Mouse (Mus musculus) heart, adult 11 months (tissue): ENCODE data around the gene Elp1.

ENCODE experiments used
- DNase-seq: peaks from one replicate; pipeline ENCODE4 v3.0.0; 2022

The Elp1 gene

DNA sequence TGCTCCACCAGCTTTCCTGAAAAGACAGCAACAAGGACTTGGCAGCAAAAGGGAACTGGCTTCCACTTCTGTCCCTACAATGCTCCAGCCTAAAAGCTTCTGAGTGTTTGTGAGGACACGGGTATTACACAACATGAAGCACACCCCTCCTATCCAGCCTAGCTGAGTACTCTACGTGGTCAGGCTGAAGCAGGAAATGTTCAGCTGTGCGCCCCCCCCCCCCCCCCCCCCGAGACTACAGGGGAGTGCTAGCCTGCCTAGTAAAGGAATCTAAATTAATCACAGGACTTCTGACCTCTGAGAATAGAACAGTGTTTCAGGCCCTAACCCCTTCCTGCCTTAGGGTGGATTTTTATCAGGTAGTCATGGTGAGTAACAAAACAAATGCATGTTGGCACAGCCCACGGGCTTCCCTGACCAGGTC lies 34.3 kb downstream of the Elp1 start:
- DNase-seq: peak; percentile 96

DNA sequence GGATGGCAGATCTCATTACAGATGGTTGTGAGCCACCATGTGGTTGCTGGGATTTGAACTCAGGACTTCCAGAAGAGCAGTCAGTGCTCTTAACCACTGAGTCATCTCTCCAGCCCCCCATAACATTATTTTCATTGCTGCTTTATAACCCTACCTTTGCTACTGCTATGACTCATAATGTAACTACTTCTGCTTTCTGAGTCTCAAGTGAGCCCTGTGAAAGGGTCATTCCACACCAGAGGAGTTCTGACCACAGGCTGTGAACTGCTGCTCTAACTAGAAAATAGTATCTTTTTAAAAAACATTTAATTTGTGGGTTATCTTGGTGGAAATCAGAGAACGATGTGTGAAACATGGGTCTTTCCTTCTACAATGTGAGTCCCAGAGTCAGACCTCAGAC lies 44.4 kb downstream of the Elp1 start:
- no peak for DNase-seq

DNA sequence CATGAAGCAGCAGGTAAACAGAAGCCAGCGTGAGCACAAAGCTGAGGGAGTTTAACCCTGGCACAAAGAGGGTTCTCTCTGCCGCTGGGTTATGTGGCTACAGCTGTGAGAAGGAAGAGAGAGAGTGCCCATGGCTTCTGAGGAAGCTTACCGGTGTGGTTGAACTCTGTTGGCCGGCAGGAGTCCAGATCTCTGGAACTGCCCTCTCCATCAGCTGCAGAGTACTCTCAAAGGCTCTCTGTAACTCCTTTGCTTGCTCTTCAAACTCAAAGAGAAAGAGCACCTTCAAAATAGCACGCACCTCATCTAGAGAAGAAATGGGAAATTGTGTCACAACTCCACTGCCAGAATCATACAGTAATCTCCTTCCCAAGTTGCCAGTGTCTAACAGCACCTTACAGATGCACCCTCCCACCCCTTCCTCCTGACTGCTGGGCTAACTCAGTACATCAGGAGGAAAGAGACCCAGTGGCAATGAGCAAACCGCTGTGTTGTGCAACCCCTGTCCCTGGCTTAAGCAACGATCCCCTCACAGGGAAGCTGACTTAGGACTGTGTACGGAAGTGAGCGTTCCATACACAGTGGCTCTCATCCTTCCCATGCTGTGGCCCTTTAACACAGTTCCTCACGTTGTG lies 45.0 kb downstream of the Elp1 start:
- DNase-seq: peak; percentile 91

DNA sequence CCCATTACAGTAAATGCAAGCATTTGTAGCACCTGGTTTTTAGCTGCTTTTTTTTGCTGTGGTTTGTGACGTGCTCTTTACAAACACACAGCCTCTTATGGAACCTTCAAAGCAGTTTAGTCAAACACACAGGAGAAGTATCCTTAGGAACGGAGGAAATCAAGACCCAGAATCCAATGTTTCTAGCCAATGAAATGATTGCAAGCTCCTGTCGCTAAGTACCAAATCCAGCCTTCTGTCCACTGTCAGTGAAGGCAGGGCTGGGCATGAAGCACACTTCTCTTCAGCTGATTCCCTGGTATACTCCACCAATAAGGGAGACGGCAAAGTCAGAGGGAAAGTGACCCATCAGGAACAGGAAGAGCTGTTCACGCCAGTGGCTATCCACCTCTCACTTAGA lies 46.1 kb downstream of the Elp1 start:
- DNase-seq: peak; percentile 13

DNA sequence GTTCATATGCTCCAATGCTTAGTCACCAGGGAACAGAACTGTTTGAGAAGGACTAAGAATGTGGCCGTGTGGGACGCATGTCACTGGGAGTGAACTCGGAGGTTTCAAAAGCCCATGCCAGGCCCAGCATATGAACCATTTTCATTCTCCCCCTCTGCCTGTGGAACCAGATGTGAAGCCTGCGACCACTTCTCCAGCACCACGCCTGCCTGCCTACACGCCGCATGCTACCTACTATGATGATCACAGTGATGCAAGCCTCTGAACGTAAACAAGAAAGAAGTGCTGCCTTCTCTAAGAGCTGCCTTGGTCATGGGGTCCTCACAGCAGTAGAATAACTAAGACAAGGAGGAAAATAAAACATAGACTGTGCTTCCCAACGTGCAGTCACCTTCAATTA lies 54.7 kb downstream of the Elp1 start:
- peak; percentile 61 for DNase-seq

DNA sequence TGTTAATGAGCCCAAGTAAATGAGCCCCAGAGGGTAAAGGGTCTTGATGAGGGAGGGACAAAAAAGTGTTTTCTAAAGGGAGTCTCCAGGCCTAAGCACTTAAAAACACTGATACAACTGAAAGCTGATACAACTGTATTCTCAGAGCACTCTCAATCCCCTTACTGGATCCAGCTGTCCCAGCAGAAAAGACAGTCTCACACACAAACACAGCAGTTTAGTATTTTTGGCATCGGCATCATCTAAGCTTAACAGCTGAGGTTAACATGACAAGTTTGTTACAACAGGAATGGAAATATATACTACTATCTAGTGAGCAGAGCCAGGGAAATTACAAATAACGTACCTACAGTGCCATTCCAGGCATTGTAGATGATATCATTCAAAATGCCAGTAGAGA lies 55.8 kb downstream of the Elp1 start:
- peak; percentile 40 for DNase-seq

DNA sequence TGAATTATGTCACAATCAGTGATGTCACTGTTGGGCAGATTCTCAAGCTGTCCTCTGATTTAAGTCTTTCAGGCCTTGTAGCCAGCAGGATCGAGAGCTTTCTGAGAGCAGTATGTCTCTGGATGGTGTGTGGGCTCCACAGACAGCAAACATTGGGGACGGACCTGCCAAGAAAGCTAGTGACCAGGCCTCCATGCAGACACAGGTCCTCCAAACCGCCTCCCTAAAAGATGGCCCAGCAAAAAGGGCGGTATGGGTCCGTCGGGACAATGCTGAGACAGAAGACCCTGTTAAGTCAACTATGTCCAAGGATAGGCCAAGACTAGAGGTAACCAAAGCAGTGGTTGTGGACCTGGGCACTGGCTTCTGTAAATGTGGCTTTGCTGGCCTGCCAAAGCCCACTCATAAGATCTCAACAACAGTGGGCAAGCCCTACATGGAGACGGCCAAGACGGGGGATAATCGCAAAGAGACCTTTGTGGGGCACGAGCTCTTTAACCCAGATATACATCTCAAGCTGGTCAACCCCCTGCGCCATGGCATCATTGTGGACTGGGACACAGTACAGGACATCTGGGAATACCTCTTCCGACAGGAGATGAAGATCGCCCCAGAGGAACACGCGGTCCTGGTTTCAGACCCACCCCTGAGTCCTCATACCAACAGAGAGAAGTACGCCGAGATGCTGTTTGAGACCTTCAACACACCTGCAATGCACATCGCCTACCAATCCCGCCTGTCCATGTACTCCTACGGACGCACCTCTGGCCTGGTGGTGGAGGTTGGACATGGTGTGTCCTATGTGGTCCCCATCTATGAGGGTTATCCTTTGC lies 58.6 kb downstream of the Elp1 start, which contains the start of gene Actl7a:
Gene Actl7a, plus strand, starts transcription at position 51 of the 833 bp plus-strand sequence.
- DNase-seq: peak; percentile 83

DNA sequence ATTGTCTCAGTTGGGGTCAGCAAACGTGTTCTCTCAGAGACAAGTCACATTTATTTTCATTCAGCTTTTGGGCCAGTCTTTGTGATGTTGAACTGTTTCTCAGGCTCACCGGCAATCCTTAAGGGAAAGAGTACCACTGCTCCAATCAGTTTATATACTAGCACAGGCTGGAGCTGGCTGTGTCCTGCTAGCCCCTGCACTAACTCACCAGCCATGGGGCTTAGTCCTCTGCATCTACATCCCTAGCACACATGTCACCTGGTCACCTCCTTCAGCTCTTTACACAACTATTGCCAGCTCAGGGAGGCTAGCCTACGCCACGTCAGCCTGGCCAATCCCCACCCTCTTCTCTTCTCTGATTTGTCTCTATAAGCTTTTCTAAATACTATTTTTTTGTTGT lies 59.4 kb downstream of the Elp1 start:
- peak; percentile 77 for DNase-seq

DNA sequence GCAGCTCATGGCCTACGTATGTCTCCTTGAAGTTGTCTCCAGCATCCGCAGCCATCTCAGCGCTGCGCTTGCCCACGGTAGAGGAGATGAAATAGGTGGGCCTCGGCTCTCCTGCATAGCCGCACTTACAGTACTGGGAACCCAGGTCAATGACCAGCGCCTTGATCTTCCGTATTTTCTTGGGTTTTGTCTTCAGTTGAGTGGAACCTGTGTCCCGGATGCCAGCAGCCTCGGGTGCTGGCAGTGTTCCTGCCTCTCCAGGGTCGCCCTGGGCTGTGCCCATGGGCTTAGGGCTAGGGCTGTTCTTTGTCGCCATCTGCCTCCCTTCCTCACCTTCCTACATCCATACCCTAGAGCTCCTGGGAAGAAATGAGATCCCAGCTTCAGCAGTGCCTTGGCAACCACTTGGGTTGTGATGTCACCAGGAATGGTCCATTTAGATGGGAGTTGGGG lies 61.1 kb downstream of the Elp1 start, which contains the start of gene Actl7b:
Gene Actl7b, minus strand, starts transcription at position 403 of the 453 bp plus-strand sequence.
- DNase-seq: peak; percentile 77

DNA sequence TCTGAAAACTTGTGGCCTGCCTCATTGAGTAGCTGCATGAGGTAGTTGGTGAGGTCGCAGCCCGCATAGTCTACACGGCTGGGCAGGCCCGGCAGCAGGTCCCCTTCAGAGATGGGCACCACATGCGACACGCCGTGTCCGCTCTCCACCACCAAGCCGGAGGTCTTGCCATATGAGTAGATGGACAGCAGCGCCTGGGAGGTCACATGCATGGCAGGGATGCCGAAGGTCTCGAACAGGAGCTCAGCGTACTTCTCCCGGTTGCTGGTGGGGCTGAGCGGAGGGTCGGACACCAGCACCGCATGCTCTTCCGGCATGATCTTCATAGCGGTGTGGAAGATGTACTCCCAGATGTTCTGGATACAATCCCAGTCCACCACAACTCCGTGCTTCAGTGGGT lies 61.5 kb downstream of the Elp1 start:
- peak; percentile 83 for DNase-seq

DNA sequence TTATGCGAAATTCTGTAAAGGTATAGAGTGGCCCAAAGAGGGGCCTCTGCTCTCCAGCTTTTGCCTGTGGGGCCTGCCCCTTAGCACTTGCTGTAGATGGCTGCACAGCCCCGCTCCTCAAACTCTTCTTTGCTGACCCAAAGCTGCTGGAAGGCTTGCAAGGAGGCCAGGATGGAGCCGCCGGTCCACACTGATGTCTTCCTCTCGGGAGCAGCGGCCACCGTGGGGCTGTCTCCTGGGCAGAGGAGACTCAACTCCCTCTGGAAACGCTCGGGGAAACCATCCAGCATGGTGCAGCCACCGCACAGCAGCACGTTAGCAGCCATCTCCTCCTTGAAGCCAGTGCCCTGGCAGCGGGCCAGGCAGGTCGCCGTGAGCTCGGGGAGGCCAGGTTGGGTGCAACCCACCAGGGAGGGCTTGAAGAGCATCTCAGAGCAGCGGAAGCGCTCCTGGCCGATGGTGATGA lies 62.1 kb downstream of the Elp1 start, which contains the start of gene Gm26657:
Gene Gm26657, plus strand, starts transcription at position 51 of the 466 bp plus-strand sequence.
- peak; percentile 84 for DNase-seq

DNA sequence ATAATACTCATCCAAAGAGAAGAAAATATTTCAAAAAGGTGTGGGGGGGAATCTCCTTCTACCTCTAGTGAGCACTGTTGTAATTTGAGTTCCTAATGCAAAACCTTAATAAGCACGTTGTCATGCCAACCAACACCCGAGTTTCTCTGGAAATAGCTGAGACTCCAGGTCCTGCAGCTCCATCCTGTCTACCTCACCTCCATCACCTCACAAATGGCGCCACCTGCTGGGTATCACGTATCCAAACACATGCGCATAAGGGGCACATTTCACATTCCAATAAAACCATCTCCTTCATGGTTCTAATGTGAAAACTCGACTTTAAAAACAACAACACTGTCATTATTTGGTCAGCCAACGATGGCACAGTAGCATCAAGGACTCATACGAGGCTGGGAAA lies 76.3 kb downstream of the Elp1 start:
- peak; percentile 43 for DNase-seq

DNA sequence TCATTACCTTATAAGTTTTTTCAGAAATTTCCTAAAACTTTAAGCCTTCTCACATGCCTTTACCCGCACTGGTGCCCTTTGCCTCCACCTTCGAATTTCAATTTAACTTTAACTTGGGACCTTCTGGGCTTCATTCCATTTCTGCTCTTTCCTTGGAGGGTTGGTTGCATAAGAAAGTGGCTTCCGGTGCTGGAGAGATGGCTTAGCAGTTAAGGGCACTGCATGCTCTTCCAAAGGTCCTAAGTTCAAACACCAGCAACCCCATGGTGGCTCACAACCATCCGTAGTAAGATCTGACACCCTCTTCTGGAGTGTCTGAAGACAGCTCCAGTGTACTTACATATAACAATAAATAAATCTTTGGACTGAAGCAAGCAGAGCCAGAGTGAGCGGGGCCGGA lies 78.9 kb downstream of the Elp1 start:
- DNase-seq: peak; percentile 72

DNA sequence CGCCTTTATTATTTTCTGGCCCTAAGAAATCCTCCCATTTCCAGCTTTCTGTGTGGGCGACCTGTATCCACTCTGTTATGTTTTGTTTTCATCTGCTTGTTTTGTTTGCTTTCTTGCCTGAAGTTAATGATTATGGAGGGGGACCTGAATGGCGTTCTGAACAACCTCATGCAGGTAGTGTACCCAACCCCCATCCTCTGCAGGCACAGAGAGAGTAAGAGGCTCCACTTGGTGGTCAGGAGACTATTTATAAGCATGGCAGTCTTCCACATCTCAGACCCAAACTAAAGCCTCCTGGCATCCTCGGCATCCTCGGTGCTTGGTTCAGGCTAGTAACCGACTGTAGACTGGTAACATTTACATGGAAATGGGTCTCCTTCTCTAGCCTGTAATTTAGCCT lies 79.8 kb downstream of the Elp1 start:
- peak; percentile 85 for DNase-seq

DNA sequence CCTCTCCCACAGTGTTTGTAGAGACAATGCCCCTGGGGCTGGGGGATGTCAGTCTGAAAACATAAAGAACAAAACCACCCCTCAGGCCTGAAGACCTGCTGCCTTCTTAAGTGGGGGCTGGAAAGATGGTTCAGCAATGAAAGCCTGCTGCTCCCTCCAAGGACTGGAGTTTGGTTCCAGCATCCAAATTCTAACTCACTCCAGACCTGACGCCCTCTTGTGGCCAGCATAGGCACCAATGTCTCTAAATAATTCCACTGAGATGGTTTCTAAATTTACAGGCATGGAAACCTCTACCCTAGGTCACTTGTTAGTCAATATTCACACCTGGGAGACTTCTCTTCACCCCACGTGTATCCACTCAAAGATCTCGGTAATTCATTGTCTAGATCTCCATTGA lies 80.7 kb downstream of the Elp1 start:
- DNase-seq: peak; percentile 66

DNA sequence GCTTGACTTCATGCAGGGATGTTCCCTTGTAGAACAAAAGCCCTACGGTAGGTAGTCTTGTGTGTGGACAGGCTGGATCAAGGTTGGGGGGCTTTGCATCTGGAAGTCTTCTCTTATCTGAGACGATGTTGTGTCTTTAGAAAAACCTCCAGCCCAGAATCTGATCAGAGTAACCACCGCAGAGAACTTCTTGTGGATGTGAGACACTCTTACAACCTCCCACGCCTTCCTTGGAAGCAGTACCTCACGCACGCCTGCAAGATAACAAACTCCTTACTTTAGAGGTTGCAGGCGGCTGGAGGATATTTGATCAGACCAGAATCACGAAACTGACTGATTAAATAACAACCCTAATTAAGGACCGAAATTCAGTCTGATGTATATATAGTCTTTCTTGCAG lies 81.7 kb downstream of the Elp1 start:
- DNase-seq: peak; percentile 72

DNA sequence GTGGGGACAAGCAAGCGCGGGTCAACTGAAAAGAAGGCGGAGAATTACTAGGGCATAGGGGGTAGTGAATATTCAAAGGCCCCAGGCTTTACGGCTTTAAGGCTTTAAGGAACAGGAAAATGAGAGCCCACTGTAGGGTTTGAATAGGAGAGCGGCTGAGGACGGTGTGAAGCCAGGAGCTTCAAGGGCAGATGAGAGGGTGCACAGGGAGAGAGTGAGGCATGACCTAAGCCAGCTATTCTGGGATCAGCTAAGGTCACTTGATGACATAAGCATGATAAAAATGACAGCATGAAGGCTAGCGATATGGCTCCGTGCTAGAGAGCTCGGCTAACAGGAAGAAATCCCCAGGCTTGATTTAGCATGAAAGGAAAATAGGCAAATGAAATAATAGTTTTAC lies 82.7 kb downstream of the Elp1 start:
- DNase-seq: no peak

DNA sequence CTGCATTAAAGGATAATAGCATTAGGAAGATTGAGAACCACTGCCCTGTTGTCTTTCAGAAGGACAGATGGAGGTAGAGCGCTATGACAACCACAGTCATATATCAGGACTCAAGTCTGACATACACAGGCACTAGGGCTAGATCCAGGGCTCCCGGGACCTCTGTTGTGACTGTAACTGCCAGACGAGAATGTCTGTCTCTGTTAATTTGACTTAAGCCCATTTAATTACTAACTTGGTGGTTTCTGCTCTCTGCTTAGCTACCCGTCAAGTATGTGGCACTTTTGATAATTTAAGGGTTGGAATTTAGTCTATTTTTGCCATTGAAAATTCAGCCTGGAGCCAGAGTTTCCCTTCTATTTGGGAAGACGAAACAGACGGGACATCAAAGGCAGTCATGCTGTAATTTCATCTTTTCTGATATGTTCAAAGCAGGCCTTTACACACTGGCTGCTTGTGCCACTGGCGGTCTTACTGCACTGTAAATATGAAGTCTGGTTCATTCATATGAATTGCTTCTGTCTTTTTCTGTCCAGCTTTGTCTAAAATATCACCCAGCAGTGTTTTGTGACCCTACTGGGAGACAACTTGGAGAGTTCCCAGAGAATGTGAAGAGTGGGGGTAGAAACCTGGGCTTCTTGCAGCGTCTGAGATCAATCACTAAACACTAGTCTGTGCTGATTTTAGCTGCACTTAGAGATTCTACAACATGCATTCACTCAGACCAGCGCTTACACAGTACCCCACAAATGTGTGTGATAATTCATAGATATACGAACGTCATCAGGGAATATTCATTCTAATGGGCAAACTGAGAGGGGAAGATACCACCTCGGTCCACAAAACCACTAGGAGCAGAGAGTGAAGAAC lies 83.3 kb downstream of the Elp1 start:
- DNase-seq: no peak

DNA sequence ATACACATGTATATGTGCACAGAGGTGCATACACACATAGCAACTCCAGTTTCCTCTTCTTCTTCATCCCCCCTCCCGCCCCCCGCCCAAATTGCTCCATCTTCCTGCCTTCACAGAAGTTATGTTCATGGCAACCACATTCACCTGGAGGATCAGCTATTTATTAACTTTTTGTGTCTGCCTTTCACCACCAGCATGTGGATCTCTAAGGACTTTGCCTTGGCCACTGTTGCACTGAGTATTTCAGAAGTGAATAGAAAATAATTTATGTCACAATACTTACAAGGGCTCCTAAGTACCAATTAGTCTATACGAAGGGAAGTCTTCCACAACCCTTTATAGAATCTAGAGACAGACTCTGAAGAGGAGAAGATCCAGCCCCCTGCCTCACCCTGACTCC lies 84.2 kb downstream of the Elp1 start:
- DNase-seq: no peak

DNA sequence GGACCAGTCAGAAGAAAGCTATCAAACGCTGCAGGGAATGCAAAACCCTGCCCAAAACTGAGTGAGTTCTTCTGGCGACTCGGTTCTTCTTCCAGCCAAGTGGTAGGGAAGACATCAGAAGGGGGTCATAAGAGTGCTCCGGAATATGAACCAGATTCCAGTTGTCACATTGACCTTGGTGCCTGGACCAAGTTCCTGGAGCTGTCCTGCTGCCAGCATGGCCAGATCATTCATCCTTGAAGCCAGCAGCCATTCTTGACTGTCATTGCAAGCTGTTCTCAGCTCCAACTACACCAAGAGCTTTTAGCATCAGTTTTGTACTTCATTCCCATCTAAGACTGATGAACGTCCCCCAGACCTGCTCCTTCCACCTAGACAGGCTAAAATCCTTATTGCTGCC lies 85.3 kb downstream of the Elp1 start:
- no peak for DNase-seq

DNA sequence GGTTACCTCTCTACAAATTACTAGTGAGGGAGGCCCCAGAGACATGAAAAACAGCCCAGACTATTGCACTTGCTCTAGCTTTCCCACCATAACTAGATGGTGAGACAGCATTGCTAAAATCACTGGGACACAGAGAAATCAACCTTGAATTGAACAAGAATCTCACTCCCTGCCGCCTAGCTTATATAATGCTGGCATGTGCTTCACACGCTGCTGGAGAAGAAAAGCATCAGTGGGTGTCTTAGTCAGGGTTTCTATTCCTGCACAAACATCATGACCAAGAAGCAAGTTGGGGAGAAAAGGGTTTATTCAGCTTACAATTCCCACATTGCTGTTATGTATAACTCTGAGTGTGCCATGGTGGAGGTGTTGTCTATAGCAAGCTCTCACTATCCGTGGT lies 89.0 kb downstream of the Elp1 start:
- DNase-seq: no peak

DNA sequence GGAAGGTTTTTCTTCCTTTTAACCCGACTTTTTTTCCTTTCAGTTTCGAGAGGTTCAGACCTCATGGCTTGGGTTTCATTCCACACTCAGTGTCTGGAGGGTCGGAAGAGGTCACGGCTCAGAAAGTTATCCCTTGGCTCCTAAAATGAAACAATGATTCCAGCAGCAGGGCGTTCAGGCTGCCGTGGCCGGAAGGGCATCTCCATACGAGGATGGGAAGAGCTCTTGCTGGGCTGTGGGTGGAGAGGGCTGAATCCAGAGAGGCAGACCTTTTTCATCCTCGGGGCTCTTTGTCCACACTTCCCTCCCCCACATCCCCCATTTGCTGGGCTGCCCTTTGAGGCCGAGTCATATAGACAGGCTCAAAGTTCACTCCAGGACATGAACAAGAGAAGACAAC lies 99.9 kb downstream of the Elp1 start:
- peak; percentile 89 for DNase-seq
